Mouse (Mus musculus) left cerebral cortex, postnatal 25 days (tissue): Measurements from ENCODE around the gene Tssk1. TPM values are rescaled to one million over a fixed set of nuclear protein-coding genes. Genes with fewer than 3 reads are reported as not detected.

Source experiments
- DNase-seq, 2 experiments: peaks; one replicate each; pipeline ENCODE4 v3.0.0; 2022; ENCODE audit warnings: low spot score in 2 of 2, mixed read lengths in 1 of 2
- intact Hi-C: fragments of 180-260 bp; cut with DNase I; formaldehyde crosslinking; loops from one replicate; pipeline ENCODE4 v1.15.1; 2025
- total RNA-seq, 2 experiments: library from RNA; stranded (reverse); gene quantifications; 2 replicates each; pipeline ENCODE4 v1.2.3; 2021

Gene Tssk1
- total RNA-seq = under 1 TPM in 1 of 2 experiments, not detected in 1; 0.09 TPM

GRCm38 (mm10) chr16:17893923-17894322, at the start of gene Tssk1:
Gene Tssk1, plus strand, starts transcription at chr16:17894223.
- intact Hi-C loops = no loop called here

GRCm38 (mm10) chr16:17848431-17848830, 45.6 kb upstream of the Tssk1 start:
- intact Hi-C loops = no loop called here
- no peak for DNase-seq

More at GRCm38 (mm10) chr16:17893923-17894322, at the start of gene Tssk1:
- no peak for DNase-seq

- DNase-seq = peak; percentile 68 to 70
- intact Hi-C loops = no loop called here
Measured at GRCm38 (mm10) chr16:17848928-17849327, 45.1 kb upstream of the Tssk1 start.

GRCm38 (mm10) chr16:17849486-17849885, 44.5 kb upstream of the Tssk1 start:
- intact Hi-C loops = no loop called here
- no peak for DNase-seq

- no peak for DNase-seq
Measured at GRCm38 (mm10) chr16:17851331-17851730, 42.7 kb upstream of the Tssk1 start.

GRCm38 (mm10) chr16:17851860-17852259, 42.2 kb upstream of the Tssk1 start:
- intact Hi-C loops = no loop called here
- DNase-seq = peak in 1 of 2 experiments; percentile 49

More at GRCm38 (mm10) chr16:17851331-17851730, 42.7 kb upstream of the Tssk1 start:
- intact Hi-C loops = no loop called here

- no peak for DNase-seq
- intact Hi-C loops = no loop called here
Measured at GRCm38 (mm10) chr16:17853263-17853662, 40.8 kb upstream of the Tssk1 start.

- intact Hi-C loops = no loop called here
- DNase-seq = no peak
Measured at GRCm38 (mm10) chr16:17857157-17857556, 36.9 kb upstream of the Tssk1 start.

- no peak for DNase-seq
- intact Hi-C loops = no loop called here
Measured at GRCm38 (mm10) chr16:17858592-17858991, 35.4 kb upstream of the Tssk1 start.

- intact Hi-C loops = no loop called here
- DNase-seq = no peak
Measured at GRCm38 (mm10) chr16:17865293-17865692, 28.7 kb upstream of the Tssk1 start.

GRCm38 (mm10) chr16:17865770-17866169, 28.3 kb upstream of the Tssk1 start:
- intact Hi-C loops = no loop called here
- no peak for DNase-seq

- no peak for DNase-seq
- intact Hi-C loops = no loop called here
Measured at GRCm38 (mm10) chr16:17871248-17871647, 22.8 kb upstream of the Tssk1 start.

GRCm38 (mm10) chr16:17872995-17873394, 21.0 kb upstream of the Tssk1 start:
- DNase-seq = no peak
- intact Hi-C loops = no loop called here

GRCm38 (mm10) chr16:17875174-17875573, 18.8 kb upstream of the Tssk1 start:
- DNase-seq = no peak
- intact Hi-C loops = no loop called here

GRCm38 (mm10) chr16:17876096-17876495, 17.9 kb upstream of the Tssk1 start:
- DNase-seq = no peak
- intact Hi-C loops = no loop called here

GRCm38 (mm10) chr16:17879571-17879970, 14.5 kb upstream of the Tssk1 start:
- peak in 1 of 2 experiments; percentile 67 for DNase-seq
- intact Hi-C loops = no loop called here

GRCm38 (mm10) chr16:17882196-17882595, 11.8 kb upstream of the Tssk1 start:
- DNase-seq = no peak
- intact Hi-C loops = no loop called here

- intact Hi-C loops = no loop called here
- DNase-seq = no peak
Measured at GRCm38 (mm10) chr16:17884116-17884515, 9.9 kb upstream of the Tssk1 start.

- intact Hi-C loops = no loop called here
- DNase-seq = no peak
Measured at GRCm38 (mm10) chr16:17889689-17890341, 4.2 kb upstream of the Tssk1 start.

GRCm38 (mm10) chr16:17890342-17890727, 3.7 kb upstream of the Tssk1 start:
- no peak for DNase-seq
- intact Hi-C loops = no loop called here

- intact Hi-C loops = no loop called here
- DNase-seq = peak; percentile 35 to 58
Measured at GRCm38 (mm10) chr16:17890917-17891566, 3.0 kb upstream of the Tssk1 start.
